Mouse (Mus musculus) hindbrain, postnatal 0 days (tissue): ENCODE measurements at regions not wholly inside any gene's neighbourhood (a gene's known extent, or its start where the extent isn't known, plus 50 kb on each side); places are given as distances from the start of the nearest gene placed in this dataset.

Source experiments
- ATAC-seq: fragments of 200-750 bp; cut with Nextera tagmentation; 2 replicates; pipeline ENCODE4 v1.8.0; 2017; ENCODE audit warnings: mild to moderate bottlenecking, moderate TSS enrichment, moderate library complexity
- DNase-seq: peaks from one replicate; pipeline ENCODE4 v3.0.0-alpha.2; 2015; ENCODE audit warnings: low spot score
- H3K27ac ChIP-seq: fragments of 300-500 bp; sonication (generic); 2 replicates; pipeline ENCODE4 v1.5.1; 2014; ENCODE audit warnings: mild to moderate bottlenecking
- H3K27me3 ChIP-seq: fragments of 300-500 bp; sonication (generic); 2 replicates; pipeline ENCODE4 v1.6.1; 2014; ENCODE audit warnings: low read length, mixed read lengths; ENCODE audit not compliant: insufficient read depth
- H3K36me3 ChIP-seq: fragments of 300-500 bp; sonication (generic); 2 replicates; pipeline ENCODE4 v1.6.1; 2014; ENCODE audit warnings: low read length, mixed read lengths; ENCODE audit not compliant: insufficient read depth
- H3K4me1 ChIP-seq: fragments of 300-500 bp; sonication (generic); 2 replicates; pipeline ENCODE4 v1.6.1; 2014; ENCODE audit warnings: antibody characterized with exemption, low read length, mixed read lengths; ENCODE audit not compliant: insufficient read depth
- H3K4me2 ChIP-seq: fragments of 300-500 bp; sonication (generic); 2 replicates; pipeline ENCODE4 v1.6.1; 2014; ENCODE audit warnings: low read depth, mild to moderate bottlenecking, low read length, moderate library complexity, mixed read lengths
- H3K4me3 ChIP-seq: fragments of 300-500 bp; sonication (generic); 2 replicates; pipeline ENCODE4 v1.5.1; 2014; ENCODE audit warnings: low read length
- H3K9ac ChIP-seq: fragments of 300-500 bp; sonication (generic); replicated peaks from 2 replicates; pipeline ENCODE4 v1.6.1; 2014; ENCODE audit warnings: mild to moderate bottlenecking, low read length, moderate library complexity, mixed read lengths
- H3K9me3 ChIP-seq: fragments of 300-500 bp; sonication (generic); 2 replicates; pipeline ENCODE4 v1.6.1; 2016; ENCODE audit warnings: low read length, mixed read lengths
- CTCF ChIP-seq: IDR thresholded peaks from 2 replicates; pipeline ENCODE4 v1.5.1; 2016; ENCODE audit warnings: antibody characterized with exemption, control low read depth, low read depth
- WGBS: fragments of 180-500 bp; shearing (Covaris S2); extraction: QIAGEN DNeasy Blood & Tissue Kit; methylation state at CpG from one replicate; pipeline ENCODE4 v1.1.7; 2014; 5-methylcytosine and 5-hydroxymethylcytosine counted together

GRCm38 (mm10) chr10:36437420-36437819 is 69.2 kb upstream of the Hs3st5 start:
- no peak for ATAC-seq
- no peaks in the 10 kb centered on the region for H3K36me3 ChIP-seq
- DNase-seq, result no peak
- no peak overlapping the region for H3K27ac ChIP-seq
- no peak overlapping the region for H3K4me3 ChIP-seq
- H3K27me3 ChIP-seq, result no peaks in the 10 kb centered on the region
- no peak for TF ChIP-seq CTCF
- H3K9ac ChIP-seq, result no peak overlapping the region
- WGBS, result 83% methylated on average over 2 of the region's 2 CpGs
- no peaks in the 10 kb centered on the region for H3K9me3 ChIP-seq
- no peak overlapping the region for H3K4me2 ChIP-seq
- H3K4me1 ChIP-seq, result no peaks in the 10 kb centered on the region
